Mouse (Mus musculus) spleen, adult 12 weeks (tissue): ENCODE results near the gene Cpsf7.
A peak's percentile ranks its signal among the peaks of the same experiment; 100 is the strongest.
"Not testable (repeated sequence)": the region's sequence is repeated elsewhere in the genome, so short reads cannot be mapped to it uniquely, and the experiment has no call there.

Source experiments
- DNase-seq: peaks from one replicate; pipeline ENCODE4 v3.0.0; 2022; ENCODE audit warnings: low spot score

The Cpsf7 gene

DNA sequence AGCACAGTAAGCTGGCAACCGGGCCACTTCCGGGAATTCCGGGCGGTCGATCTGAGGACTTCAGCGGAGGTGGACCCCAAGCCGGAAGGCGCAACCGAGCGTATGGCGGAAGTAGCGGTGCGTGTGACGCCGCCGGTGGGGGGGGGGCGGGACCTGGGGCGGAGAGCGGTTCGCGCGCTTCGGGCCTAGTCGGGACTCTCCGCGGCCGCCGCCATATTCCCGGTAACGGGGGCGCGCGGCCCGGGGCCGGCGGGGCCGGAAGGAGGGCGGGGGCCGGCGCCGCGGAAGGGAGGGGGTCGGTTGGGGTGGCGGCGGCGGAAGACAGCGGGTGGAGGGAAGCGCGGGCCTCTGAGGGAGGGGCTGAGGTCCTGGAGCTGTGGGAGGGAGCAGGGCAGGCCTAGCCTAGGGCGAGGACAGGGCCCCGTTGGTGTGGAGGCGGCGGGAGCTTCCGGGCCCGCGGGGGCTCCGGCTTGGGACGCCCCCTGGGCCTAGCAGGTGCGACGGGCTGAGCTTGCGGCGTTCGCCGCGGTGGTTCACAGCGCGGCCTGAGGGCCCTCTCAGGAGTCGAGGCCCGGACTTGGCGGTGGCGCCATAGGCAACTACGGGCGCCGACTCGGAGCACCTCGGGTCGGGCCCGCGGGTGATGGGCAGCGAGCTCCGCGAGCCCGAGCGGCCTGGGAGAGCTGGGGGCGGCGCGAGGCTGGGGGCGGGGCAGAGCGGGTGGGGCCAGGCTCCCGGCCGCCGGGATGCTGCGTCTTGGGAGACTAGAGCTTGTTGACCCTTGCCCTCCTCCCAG, at the start of gene Cpsf7:
Gene Cpsf7, plus strand, starts transcription at position 161 of the 796 bp plus-strand sequence.
- peak; percentile 83 for DNase-seq

DNA sequence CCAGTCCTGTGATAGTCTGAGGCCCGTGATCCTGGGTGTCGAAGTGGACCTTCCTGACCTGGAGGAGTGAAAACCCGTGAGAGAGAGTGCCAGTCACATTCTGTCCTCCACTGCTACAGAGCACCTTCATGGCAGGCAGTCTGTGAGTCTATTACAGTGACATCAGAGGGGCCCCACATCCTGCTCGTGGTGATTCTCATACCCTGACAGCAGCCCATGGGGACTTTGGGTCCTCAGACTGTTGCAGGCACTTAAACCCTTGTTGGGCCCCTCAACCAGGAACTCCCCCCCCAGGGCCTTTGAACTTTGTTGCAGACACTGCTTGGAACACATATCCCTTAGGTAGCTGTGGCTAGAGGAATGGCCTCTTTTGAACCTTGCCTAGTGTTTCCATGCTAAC, 45.5 kb upstream of the Cpsf7 start:
- no peak for DNase-seq

DNA sequence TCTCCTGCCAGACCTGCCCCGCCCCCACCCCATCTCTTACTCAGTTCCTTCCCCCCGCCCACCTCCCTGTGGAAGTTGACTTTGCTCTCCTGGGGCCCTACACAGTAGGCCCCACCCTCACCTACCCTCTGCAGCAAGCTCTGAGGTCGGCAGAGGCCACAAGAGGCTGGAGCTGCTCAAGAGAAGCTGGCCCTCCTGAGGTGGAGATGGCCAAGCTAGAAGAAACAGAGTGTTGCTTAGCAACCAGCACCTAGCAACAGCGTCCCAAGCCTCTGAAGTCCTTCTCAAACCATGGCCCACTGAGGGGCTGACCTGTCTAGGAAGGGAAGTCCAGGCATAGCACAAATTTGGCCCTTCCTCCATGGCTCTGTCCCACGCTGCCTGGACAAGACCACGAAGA, 42.4 kb upstream of the Cpsf7 start, which contains the start of gene Ppp1r32:
Gene Ppp1r32, minus strand, starts transcription at position 226 of the 400 bp plus-strand sequence.
- no peak for DNase-seq

DNA sequence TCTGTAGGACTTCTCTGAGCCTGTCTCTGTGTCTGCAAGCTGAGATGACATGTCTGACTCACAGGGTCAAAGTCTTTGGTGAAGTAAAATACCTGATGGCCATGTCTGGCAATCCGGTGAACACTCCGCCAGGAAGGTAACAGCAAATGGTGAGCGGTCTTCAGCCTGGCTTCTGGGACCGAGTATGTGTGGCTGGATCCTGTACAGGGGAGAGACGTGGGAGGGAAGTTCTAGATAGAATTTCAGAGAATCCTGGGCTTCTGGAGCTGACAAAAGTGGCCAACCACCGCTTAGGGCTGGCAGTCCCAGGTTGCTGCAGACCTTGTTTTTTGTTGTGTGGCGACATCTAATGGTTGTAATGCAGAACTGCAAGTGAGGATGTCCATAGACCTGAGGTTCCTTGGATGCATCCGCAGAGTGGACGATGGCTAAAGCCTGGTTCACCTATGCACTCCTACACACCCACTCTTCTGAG, 38.8 kb upstream of the Cpsf7 start:
- DNase-seq = peak; percentile 15

DNA sequence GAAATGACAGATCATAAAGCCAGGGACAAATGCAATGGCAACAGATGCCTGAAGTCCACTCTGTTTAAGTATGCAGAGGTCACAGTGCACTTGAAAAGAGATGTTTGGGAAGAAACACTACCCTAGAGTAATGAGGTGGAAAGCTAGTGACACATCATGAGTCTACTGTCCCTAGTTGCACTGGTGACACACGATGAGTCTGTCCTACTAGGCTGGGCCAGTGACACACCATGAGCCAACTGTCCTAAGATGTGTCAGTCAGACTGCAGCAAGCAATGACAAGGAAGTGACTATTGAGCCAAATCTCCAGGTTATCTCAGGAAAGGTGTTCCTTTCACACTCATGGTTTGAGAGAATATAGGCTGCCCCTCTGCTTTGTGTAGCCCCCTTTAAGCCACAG, 29.4 kb upstream of the Cpsf7 start:
- no peak for DNase-seq

DNA sequence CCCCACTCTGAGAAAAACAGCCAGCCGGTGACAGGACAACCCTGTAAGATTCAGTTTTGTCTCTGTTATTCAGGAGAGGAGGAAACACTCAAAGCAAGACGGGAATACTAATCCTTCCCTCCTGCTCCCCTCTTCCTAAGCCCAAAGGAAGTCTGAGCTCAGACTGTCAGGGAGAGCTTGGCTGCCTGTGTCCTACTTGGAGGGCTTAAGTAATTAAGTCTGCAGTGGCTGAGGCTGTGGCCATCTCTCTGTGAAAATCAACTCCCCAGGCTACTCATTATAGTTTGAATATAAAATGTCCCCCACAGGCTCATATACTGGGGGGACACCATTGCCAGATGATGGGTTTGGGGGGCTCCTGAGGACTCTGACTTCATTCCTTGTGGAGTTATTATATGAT, 28.1 kb upstream of the Cpsf7 start:
- DNase-seq = no peak

DNA sequence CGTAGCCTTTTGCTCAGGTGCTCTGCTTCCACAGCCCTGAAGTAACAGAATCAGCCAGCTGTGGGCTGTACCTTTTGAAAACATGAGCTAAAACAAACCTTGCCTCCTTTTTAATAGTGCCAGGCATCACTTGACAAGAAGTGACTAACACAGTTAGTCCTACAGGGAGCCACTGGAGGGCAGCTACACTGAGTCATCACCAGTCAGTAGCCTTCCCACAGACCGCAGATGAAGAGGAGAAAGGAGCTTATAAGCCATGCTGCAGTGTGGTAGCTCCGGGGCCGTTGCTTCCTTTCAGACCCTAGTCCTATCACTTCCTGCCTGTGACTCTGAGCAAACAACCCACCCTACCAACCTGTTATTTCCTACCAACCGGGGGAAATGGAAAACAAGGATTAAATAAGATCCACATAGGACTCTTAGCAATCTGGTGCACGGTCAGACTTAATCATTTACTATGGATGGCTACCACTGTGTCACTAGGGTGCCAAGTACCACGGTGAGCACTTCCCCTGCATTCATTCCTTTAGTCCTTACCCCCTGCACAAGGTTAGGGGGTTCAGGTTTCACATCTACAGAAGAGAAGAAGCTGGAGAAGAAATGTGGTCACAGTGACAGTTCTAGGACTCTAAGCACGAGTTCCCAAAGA, 27.4 kb upstream of the Cpsf7 start:
- no peak for DNase-seq

DNA sequence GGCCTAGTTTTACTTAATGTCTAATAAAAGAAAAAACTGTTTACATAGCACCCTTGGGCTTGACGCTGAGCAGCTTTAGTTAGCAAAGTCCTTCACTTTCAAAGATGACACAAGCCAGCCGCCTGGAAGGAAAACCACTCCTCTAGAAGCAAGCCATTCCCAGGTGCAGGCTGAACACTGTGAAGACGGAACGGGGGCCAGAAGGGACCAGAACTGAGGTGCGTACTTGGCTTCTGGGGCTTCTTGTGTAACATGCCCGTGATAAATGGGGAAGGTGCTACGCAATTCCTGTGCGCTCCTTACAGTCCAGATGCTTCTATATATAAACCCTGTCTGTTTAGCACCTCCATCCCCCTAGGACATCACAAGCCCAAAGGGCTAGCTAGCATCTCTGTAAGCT, 24.5 kb upstream of the Cpsf7 start:
- DNase-seq = no peak

DNA sequence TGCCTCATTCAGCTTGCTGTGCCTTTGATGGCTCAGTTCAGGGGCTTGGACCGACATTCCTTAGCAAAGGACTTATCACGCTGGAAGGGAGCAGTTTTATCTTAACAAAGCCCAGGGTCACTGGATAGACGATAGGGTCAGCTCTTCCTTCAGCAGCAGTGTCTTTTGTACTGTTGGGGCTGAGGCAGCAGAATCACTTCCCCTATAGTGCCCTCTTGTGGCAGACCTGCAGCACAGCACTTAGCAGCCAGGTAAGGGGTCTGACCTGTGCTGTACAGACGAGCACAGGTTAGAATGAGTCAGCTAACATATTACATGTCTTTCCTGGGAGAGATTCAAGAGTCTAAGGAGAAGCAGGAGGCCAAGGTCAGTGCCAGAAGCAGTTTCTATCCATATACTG, 22.5 kb upstream of the Cpsf7 start:
- peak; percentile 26 for DNase-seq

DNA sequence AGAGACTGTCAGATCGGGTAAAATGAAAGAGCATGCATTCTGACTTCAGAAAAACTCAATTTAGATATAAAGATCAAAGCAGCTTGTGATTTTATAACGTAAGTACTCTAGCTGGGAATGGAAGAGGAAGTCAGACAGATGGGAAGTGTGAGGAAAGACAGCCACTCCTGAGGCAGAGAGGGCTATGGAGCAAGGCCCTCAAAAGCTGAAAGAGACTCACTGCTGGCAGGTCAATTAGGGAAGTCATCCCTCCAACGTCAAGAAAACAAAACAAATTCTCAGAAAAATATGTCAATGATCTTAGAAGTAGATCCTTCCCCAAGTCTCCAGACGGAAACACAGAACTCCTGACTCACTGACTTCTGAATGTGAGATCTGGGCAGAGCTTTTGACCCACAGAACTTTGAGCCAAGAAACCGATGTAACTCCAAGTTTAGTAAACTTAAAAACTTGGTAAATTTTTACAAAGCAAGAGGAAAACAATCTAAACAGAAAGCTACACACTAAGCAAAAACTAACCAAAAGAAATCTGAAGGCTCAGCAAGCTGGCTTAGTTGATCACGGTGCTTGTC, 14.2 kb upstream of the Cpsf7 start:
- DNase-seq = no peak

DNA sequence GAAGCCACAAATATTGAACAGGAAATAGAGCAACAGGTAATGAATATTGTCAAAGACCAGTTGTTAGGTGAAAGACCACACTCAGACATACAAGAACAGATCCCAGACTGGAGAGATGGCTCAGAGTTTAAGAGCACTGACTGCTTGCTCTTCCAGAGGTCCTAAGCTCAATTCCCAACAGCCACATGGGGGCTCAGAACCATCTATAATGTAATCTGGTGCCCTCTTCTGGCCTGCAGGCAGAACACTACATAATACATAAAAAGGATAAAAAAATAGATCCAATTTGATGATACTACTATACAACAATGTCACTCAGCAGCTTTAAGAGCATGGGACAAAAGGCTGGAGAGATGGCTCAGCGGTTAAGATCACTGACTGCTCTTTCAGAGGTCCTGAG, 4.7 kb upstream of the Cpsf7 start:
- DNase-seq = no peak

DNA sequence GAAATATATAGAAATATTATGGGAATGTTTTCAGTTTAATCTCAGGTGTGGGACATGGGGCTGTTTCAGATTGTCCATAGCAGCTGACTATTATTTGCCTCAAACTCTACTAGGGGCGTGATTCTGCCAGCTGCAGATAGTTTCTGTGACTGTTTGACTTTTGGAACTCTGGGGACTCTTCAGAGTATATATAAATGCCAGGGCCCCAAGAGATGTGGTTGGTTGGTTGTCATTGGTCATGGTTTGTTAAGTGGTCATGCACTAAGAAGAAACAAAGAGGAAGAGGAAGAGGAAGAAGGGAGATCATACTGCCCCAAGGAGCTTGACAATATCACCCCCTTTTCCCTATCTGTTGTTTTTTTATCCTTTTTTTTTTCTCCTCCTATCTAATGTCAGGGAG, 3.1 kb upstream of the Cpsf7 start:
- no peak for DNase-seq

DNA sequence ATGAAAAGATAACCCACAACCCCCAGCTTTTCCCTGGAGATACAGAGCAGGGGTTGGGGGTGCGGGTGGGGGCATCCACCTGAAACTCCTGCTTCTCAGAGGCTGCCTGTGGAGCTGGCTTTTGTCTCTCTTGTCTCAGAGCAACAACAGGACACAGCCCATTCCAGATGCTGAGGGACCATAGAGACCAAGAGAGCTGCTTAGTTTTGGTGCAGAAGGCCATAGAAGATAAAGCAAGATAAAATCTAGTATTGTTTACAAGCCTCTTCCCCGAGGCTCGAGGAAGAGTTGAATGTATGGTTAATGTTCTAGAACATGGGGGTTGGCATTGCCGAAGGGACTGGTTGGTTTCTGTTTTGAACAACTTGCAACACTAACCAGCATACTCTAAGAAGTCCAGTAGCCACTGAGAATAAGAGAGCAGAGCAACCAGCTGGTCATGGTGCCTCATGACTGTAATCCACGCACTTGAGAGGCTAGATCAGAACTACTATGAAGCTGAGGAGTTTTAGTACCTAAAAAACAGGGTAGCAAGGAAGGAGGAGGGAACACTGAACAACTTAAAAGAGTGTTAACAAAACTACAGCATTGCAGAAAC, 1.5 kb upstream of the Cpsf7 start:
- DNase-seq = no peak

DNA sequence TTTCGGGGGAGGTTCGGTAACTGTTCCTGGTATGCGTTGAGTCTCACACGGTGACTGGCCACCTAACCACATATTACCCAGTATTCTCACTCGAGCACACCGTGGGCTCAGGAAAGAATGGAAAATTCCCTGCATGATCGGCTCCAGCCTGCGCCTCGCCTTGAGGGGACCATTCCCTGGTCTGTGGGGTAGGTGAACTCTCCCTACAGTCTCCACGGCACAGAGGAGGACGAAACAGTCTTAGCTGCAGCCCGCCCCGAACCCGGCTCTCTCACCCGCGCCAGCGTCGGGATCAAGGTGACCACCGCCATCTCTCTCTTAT, 321 bp upstream of the Cpsf7 start:
- DNase-seq = no peak

DNA sequence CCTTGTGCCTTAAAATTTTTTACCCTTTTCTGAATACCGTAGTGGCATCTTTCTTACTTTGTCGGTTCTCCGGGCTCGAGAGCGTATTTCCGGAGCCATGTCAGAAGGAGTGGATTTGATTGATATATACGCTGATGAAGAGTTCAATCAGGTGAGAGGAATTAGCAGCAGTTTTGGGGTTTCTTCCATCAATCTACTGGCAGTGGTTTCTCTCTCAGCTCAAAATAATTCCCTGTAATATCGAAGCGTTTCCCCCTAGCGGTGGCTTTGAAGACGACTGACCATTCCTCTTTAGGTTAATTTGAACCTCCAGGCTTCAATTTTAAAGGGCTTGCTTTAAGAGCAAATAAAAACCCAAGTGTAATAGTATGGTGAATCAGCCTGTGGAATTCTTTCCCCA, 844 bp downstream of the Cpsf7 start, which contains the start of gene Sdhaf2:
Gene Sdhaf2, minus strand, starts transcription at position 233 of the 400 bp plus-strand sequence.
- no peak for DNase-seq

DNA sequence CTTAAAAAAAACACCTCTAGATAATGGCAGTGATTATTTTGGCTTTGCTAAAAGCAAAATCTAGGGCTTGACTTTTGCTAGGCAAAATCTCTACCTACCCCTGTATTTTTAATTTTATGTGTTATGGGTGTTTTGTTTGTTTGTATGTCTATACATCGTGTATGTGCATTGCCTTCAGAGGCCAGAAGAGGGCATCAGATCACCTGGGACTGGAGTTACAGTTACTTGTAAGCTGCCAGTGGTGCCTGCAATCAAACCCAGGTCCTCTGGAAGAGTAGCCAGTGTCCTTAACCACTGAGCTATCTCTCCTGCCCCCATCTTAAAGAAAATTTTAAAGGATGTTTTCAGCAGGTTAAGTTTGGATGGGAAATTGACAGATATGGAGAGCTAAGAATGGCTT, 5.0 kb downstream of the Cpsf7 start:
- no peak for DNase-seq

DNA sequence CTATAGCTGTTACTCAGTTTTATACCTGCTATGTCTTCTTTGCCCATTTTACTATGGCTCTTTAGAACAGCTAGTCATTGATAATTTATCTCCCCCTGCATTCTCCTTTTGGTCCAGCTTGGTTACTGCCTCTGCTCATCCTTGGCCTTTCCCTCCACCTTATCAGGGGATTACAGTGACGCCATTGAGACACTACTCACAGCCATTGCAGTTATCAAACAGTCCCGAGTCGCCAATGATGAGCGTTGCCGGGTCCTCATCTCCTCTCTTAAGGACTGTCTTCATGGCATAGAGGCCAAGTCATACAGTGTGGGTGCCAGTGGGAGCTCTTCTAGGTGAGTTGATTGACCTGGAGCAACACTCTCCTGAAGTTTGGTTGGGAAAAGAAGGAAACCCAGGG, 14.4 kb downstream of the Cpsf7 start:
- DNase-seq = peak; percentile 3

DNA sequence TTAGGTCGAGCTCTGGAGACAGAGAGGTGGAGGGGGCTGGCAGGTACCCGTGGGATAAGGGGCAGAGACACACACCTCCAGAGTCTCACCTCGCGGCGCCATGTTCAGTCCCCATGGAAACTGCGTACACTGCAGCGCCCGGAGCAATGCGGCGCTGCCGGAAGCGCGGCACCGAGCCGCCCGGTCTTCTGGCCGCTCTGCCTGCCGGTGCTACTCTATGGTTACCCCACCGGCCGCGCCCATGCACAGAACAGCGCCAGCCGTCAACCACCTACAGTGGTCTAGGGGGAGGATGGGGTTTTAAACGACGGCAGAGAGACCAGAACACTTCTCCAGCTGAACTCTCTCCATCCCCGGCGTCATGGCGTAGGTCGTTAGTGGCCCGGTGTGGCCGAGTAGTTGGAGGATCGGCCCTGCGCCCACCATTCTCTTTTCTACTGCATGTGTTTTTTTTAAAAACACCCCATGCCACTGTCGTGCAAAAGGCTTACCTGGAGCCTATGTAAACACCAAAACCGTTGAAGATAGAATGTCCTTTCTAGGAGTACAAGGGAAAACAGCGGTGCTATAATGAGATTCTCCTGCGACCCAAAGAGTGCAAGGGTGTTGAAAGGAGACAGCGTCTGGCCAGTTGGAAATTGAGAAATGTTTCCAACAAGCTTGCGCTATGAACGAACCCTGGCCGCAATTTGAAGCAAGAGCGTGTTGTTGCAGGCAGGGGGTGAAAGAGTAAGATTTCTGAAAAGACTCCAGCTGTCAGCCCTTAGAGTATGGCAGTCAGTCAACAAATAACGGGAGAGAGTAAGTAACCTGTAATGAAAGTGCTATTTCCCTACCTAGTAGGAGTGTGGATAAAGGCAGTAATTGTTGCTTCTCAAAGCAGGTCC, 30.8 kb downstream of the Cpsf7 start, which contains the start of gene Tmem216:
Gene Tmem216, minus strand, starts transcription at position 615 of the 887 bp plus-strand sequence.
- DNase-seq = peak; percentile 73

DNA sequence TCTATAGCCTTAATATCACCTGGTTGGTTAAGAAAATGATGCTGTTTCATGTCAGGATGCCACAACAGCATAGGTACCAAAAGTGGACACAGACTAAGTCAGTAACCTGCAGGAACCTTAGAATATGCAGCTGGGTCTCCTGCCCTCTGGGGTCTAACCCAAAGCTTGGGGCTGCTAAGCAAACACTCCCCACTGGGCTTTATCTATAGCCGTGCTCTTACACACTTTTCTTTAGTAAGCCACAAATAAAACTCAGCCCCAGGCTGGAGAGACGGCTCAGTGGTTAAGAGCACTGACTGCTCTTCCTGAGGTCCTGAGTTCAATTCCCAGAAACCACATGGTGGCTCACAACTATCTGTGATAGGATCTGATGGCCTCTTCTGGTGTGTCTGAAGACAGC, 31.9 kb downstream of the Cpsf7 start:
- DNase-seq = no peak

DNA sequence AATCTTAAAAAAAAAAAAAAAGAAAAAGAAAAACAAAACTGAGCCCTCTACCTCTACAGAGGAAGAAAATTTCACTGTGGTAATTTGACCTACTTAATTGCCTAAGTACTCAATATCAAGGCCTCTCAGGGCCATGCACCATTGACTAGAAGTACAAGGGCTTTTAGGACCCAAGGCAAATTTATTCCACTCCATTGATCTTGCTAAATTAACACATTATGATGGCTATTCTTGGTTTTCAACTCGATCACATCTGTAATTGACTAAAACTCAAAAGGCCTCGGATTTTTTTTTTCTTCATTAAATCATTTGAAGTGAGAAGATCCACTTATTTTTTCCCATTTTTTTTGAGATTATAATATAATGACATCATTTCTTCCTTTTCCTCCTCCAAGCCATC, 32.4 kb downstream of the Cpsf7 start:
- DNase-seq = no peak

DNA sequence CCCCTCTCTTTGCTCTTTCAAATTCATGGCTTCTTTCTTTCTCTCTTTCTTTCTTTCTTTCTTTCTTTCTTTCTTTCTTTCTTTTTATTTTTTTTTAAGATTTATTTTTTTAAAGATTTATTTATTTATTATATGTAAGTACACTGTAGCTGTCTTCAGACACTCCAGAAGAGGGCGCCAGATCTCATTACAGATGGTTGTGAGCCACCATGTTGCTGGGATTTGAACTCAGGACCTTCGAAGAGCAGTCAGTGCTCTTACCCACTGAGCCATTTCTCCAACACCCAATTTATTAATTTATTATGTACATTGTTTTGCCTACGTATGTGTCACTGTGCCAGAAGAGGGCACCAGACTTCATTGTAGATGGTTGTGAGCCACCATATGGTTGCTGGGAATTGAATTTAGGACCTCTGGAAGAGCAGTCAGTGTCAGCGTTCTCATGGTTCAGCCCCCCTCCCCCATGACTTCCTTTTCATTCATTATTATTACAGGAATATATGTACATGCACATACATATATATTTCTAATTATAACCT, 32.8 kb downstream of the Cpsf7 start:
- not testable (repeated sequence) for DNase-seq
